Mouse (Mus musculus) intestine, embryonic 14.5 days (tissue): Measurements from ENCODE around the gene Grin1. TPM values are rescaled to one million over a fixed set of nuclear protein-coding genes. Genes with fewer than 3 reads are reported as not detected.

Experiments used
- ATAC-seq: fragments of 200-750 bp; cut with Nextera tagmentation; replicated peaks from 2 replicates; pipeline ENCODE4 v1.8.0; 2017; ENCODE audit warnings: low read depth, moderate number of reproducible peaks, moderate TSS enrichment, moderate library complexity; ENCODE audit not compliant: low FRiP score, low TSS enrichment
- DNase-seq: peaks from one replicate; pipeline ENCODE4 v3.0.0-alpha.2; 2018; ENCODE audit warnings: low spot score
- H3K27ac ChIP-seq: fragments of 300-500 bp; sonication (generic); 2 replicates; pipeline ENCODE4 v1.5.1; 2014; ENCODE audit warnings: low read depth, mild to moderate bottlenecking, control low read depth
- H3K27me3 ChIP-seq: fragments of 300-500 bp; sonication (generic); replicated peaks from 2 replicates; pipeline ENCODE4 v1.6.1; 2014; ENCODE audit warnings: low read length, control low read depth; ENCODE audit not compliant: control insufficient read depth, insufficient read depth
- H3K36me3 ChIP-seq: fragments of 300-500 bp; sonication (generic); 2 replicates; pipeline ENCODE4 v1.6.1; 2014; ENCODE audit warnings: low read length, control low read depth; ENCODE audit not compliant: control insufficient read depth, insufficient read depth
- H3K4me1 ChIP-seq: fragments of 300-500 bp; sonication (generic); replicated peaks from 2 replicates; pipeline ENCODE4 v1.6.1; 2014; ENCODE audit warnings: low read length, control low read depth, mixed read lengths; ENCODE audit not compliant: control insufficient read depth, insufficient read depth
- H3K4me2 ChIP-seq: fragments of 300-500 bp; sonication (generic); 2 replicates; pipeline ENCODE4 v1.6.1; 2014; ENCODE audit warnings: low read length
- H3K4me3 ChIP-seq: fragments of 300-500 bp; sonication (generic); 2 replicates; pipeline ENCODE4 v1.5.1; 2014; ENCODE audit warnings: low read depth, low read length, control low read depth, mixed read lengths
- H3K9ac ChIP-seq: fragments of 300-500 bp; sonication (generic); 2 replicates; pipeline ENCODE4 v1.6.1; 2014; ENCODE audit warnings: mild to moderate bottlenecking, low read length
- H3K9me3 ChIP-seq: fragments of 300-500 bp; sonication (generic); 2 replicates; pipeline ENCODE4 v1.6.1; 2016; ENCODE audit warnings: low read length, control low read depth; ENCODE audit not compliant: control insufficient read depth
- WGBS: fragments of 180-500 bp; shearing (Covaris S2); extraction: QIAGEN DNeasy Blood & Tissue Kit; methylation state at CpG from one replicate; pipeline ENCODE4 v1.1.7; 2014; 5-methylcytosine and 5-hydroxymethylcytosine counted together
- polyA plus RNA-seq: library from polyadenylated mRNA; unstranded; fragments of >200 nt; fragmentation: Nextera tagmentation; extraction: Ambion mirVana; gene quantifications from 2 replicates; pipeline ENCODE4 v1.2.1, GENCODE M21; 2014

The Grin1 gene
- polyA plus RNA-seq, 1 experiment from 2014 or later = 2.4 TPM

- Histone ChIP-seq H3K36me3 (peaks cover 27% of the 10 kb centered on the region), H3K4me3 (peak overlapping the region; percentile 96), H3K4me2 (peak overlapping the region; percentile 65), H3K27me3 (no peaks in the 10 kb centered on the region), H3K9ac (peak overlapping the region; percentile 96; the same call in 1 of the 2 replicates), H3K4me1 (peaks cover 14% of the 10 kb centered on the region; the same call in 1 of the 2 replicates), H3K9me3 (no peaks in the 10 kb centered on the region), H3K27ac (no peak overlapping the region)
- WGBS = 61% methylated on average over 9 of the region's 9 CpGs
- DNase-seq (no peak), ATAC-seq (no peak)
Measured at GRCm38 (mm10) chr2:25331470-25331869, 12.5 kb upstream of the Grin1 start.

GRCm38 (mm10) chr2:25328440-25328839, 9.5 kb upstream of the Grin1 start:
- Histone ChIP-seq H3K27me3 (no peaks in the 10 kb centered on the region), H3K4me3 (no peak overlapping the region), H3K4me2 (no peak overlapping the region), H3K9ac (no peak overlapping the region), H3K27ac (no peak overlapping the region), H3K4me1 (peaks cover 10% of the 10 kb centered on the region; the same call in 1 of the 2 replicates), H3K9me3 (no peaks in the 10 kb centered on the region), H3K36me3 (no peaks in the 10 kb centered on the region)
- 43% methylated on average over 7 of the region's 7 CpGs for WGBS
- ATAC-seq (no peak), DNase-seq (no peak)

- Histone ChIP-seq H3K9me3 (no peaks in the 10 kb centered on the region), H3K4me1 (no peaks in the 10 kb centered on the region), H3K36me3 (no peaks in the 10 kb centered on the region), H3K27ac (no peak overlapping the region), H3K4me3 (no peak overlapping the region), H3K4me2 (no peak overlapping the region), H3K27me3 (peaks cover 2% of the 10 kb centered on the region; the same call in 1 of the 2 replicates), H3K9ac (no peak overlapping the region)
- 74% methylated on average over 2 of the region's 2 CpGs for WGBS
- ATAC-seq = no peak
- DNase-seq = no peak
Measured at GRCm38 (mm10) chr2:25326036-25326435, 7.0 kb upstream of the Grin1 start.

- H3K9me3 ChIP-seq = no peaks in the 10 kb centered on the region
- no peak overlapping the region for H3K27ac ChIP-seq
- no peak overlapping the region for H3K9ac ChIP-seq
- WGBS = 38% methylated on average over 2 of the region's 2 CpGs
- H3K4me3 ChIP-seq = no peak overlapping the region
- H3K4me1 ChIP-seq = peaks cover 3% of the 10 kb centered on the region; the same call in 1 of the 2 replicates
- ATAC-seq = no peak
- peaks cover 43% of the 10 kb centered on the region for H3K27me3 ChIP-seq
- no peak for DNase-seq
- no peak overlapping the region for H3K4me2 ChIP-seq
- H3K36me3 ChIP-seq = no peaks in the 10 kb centered on the region
Measured at GRCm38 (mm10) chr2:25320084-25320483, 1.1 kb upstream of the Grin1 start.

- Histone ChIP-seq H3K4me2 (peak overlapping the region; percentile 49), H3K4me3 (peak overlapping the region; percentile 31), H3K9ac (no peak overlapping the region), H3K9me3 (no peaks in the 10 kb centered on the region), H3K36me3 (no peaks in the 10 kb centered on the region), H3K27me3 (peaks cover 52% of the 10 kb centered on the region), H3K27ac (no peak overlapping the region), H3K4me1 (peaks cover 3% of the 10 kb centered on the region; the same call in 1 of the 2 replicates)
- DNase-seq (no peak), ATAC-seq (peak; percentile 32; the same call in 1 of the 2 replicates)
- WGBS = 7% methylated on average over 31 of the region's 31 CpGs
Measured at GRCm38 (mm10) chr2:25318119-25318966, 644 bp downstream of the Grin1 start.

GRCm38 (mm10) chr2:25311491-25311891, 7.5 kb downstream of the Grin1 start:
- ATAC-seq = peak; percentile 74
- H3K4me3 ChIP-seq = no peak overlapping the region
- H3K27me3 ChIP-seq = peaks cover 78% of the 10 kb centered on the region
- H3K36me3 ChIP-seq = no peaks in the 10 kb centered on the region
- no peak overlapping the region for H3K9ac ChIP-seq
- no peak for DNase-seq
- H3K27ac ChIP-seq = no peak overlapping the region
- peak overlapping the region; percentile 33 for H3K4me2 ChIP-seq
- H3K9me3 ChIP-seq = no peaks in the 10 kb centered on the region
- H3K4me1 ChIP-seq = no peaks in the 10 kb centered on the region
- WGBS = 3% methylated on average over 11 of the region's 11 CpGs

- peak overlapping the region; percentile 11; the same call in 1 of the 2 replicates for H3K4me3 ChIP-seq
- H3K9ac ChIP-seq = no peak overlapping the region
- no peaks in the 10 kb centered on the region for H3K9me3 ChIP-seq
- no peak; the same call in 1 of the 2 replicates for ATAC-seq
- no peak overlapping the region for H3K27ac ChIP-seq
- H3K4me1 ChIP-seq = no peaks in the 10 kb centered on the region
- DNase-seq = no peak
- no peaks in the 10 kb centered on the region for H3K36me3 ChIP-seq
- peaks cover 77% of the 10 kb centered on the region for H3K27me3 ChIP-seq
- H3K4me2 ChIP-seq = peak overlapping the region; percentile 33
- WGBS = 2% methylated on average over 22 of the region's 22 CpGs
Measured at GRCm38 (mm10) chr2:25310969-25311368, 8.0 kb downstream of the Grin1 start.

- peaks cover under 1% of the 10 kb centered on the region; the same call in 1 of the 2 replicates for H3K4me1 ChIP-seq
- ATAC-seq (no peak), DNase-seq (no peak)
- WGBS = 53% methylated on average over 10 of the region's 10 CpGs
- H3K4me2 ChIP-seq = no peak overlapping the region
- no peak overlapping the region for H3K27ac ChIP-seq
- no peak overlapping the region for H3K9ac ChIP-seq
- no peaks in the 10 kb centered on the region for H3K9me3 ChIP-seq
- H3K36me3 ChIP-seq = no peaks in the 10 kb centered on the region
- H3K27me3 ChIP-seq = peaks cover 83% of the 10 kb centered on the region
- no peak overlapping the region for H3K4me3 ChIP-seq
Measured at GRCm38 (mm10) chr2:25310180-25310579, 8.8 kb downstream of the Grin1 start.
